Mouse (Mus musculus) olfactory bulb, adult 2 months (tissue): ENCODE data around the gene Flvcr1. TPM values are rescaled to one million over a fixed set of nuclear protein-coding genes. Genes with fewer than 3 reads are reported as not detected.

Experiments used
- H3K27ac ChIP-seq: fragments of 200-500 bp; 2 replicates; pipeline ENCODE4 v1.5.1; 2012; ENCODE audit warnings: low read depth, low read length; ENCODE audit not compliant: insufficient read depth
- H3K4me1 ChIP-seq: fragments of 200-500 bp; 2 replicates; pipeline ENCODE4 v1.6.1; 2012; ENCODE audit warnings: low read length; ENCODE audit not compliant: control insufficient read depth, insufficient read depth
- H3K4me3 ChIP-seq: fragments of 200-500 bp; 2 replicates; pipeline ENCODE4 v1.5.1; 2012; ENCODE audit warnings: mild to moderate bottlenecking, low read depth, low read length, moderate library complexity; ENCODE audit not compliant: insufficient read depth
- CTCF ChIP-seq: fragments of 200-500 bp; IDR thresholded peaks from 2 replicates; pipeline ENCODE4 v1.5.1; 2012; ENCODE audit warnings: low read depth, mild to moderate bottlenecking, low read length, moderate library complexity; ENCODE audit not compliant: insufficient read depth
- POLR2A ChIP-seq: fragments of 200-500 bp; IDR thresholded peaks from 2 replicates; pipeline ENCODE4 v1.6.1; 2012; ENCODE audit warnings: mild to moderate bottlenecking, low read depth, low read length, moderate library complexity; ENCODE audit not compliant: insufficient read depth
- WGBS: fragments of 180-500 bp; shearing (Covaris S2); methylation state at CpG from one replicate; pipeline ENCODE4 v1.1.7; 2018; 5-methylcytosine and 5-hydroxymethylcytosine counted together
- polyA plus RNA-seq: library from polyadenylated mRNA; stranded (reverse); fragments of >200 nt; gene quantifications from 2 replicates; pipeline ENCODE4 v1.2.4, GENCODE M21; 2012; ENCODE audit warnings: low replicate concordance; ENCODE audit not compliant: missing spikeins, insufficient read depth, insufficient read length

Gene Flvcr1
- polyA plus RNA-seq, 1 experiment, result not detected

DNA sequence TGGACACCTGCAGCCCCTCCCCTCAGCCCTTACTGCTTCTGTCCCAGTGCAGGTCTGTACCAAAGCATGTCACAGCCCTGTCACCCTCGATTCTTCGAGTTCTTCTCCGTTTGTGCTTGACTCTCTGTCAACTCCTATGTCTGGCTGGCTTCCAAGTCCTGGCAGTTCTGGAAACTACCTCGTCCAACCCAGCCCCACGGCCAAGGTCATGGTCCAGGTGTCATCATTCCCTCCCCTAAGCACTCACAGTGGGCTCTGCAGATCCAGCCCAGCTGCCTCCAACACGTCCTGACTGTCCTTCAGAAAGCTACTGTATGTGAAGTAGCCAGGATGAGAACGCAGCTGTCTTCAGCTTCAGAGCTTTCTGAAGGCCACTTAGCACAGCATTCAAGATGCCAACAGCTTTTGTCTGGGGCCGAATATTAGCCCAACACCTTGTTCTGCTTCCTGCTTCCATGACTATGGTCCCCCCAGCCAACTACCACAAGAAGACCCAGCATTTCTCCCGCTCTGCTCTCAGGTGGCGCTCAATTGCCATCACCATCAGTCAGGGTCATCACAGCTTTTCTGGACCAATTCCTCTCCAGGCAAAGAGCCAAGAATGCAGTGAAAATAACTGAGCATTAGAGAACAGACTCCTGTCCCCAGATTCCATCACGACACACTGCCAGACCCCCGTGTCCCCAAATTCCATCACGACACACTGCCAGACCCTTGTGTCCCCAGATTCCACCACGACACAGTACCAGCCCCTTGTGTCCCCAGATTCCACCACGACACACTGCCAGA, 60.8 kb downstream of the Flvcr1 start:
- Histone ChIP-seq H3K4me1 (no peaks in the 10 kb centered on the region), H3K27ac (no peak overlapping the region), H3K4me3 (no peak overlapping the region)
- TF ChIP-seq CTCF (no peak), POLR2A (no peak)
- WGBS, result 74% methylated on average over 15 of the region's 15 CpGs

DNA sequence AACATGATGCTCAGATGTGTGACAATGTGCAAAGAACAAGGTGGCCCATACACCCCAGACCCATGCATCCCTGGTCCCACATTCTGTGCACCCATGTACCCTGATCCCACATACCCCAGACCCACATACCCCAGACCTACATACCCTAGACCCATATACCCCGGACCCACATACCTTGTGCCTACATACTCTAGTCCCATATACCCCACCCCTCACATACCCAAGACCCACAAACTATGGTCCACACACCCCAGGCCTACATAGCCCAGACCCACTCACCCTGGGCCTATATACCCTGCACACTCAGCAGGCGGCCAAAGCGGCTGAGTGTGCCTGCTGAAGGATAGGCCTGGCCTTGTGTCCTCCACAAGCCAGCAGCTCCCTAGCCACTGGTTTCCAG, 63.2 kb downstream of the Flvcr1 start:
- Histone ChIP-seq H3K4me3 (no peak overlapping the region), H3K4me1 (0 out of 2 replicates have a peak, but pooled peaks cover 2% of the 10 kb centered on the region), H3K27ac (no peak overlapping the region)
- TF ChIP-seq POLR2A (no peak), CTCF (no peak)
- WGBS, result 97% methylated on average over 3 of the region's 3 CpGs

DNA sequence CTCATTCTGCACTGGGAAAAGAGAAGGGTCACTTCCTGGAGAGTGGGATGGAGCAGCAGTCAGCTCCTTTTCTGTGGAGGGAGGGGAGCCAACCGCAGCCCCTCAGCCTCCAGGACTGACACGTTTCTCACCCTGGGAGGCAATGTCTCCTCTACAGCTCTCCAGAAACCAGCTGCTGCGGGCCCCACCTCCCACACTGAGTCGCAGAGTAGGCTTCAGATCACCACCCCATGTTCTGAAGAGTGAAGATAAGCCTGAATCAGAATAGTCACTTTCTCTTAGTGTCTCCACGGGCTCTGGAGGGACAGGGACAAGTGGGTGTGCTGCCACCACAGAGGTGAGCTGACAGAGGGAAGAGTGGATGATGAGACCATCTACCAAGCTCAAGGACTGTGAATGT, 67.1 kb downstream of the Flvcr1 start:
- TF ChIP-seq CTCF, result no peak
- no peak for TF ChIP-seq POLR2A
- Histone ChIP-seq H3K4me1 (peaks cover 7% of the 10 kb centered on the region; the same call in 1 of the 2 replicates), H3K4me3 (no peak overlapping the region), H3K27ac (no peak overlapping the region)
- WGBS, result 61% methylated on average over 5 of the region's 5 CpGs

Other genes starting within 250 kb of the Flvcr1 start
- gene Rps6kc1, start 114.4 kb downstream of the Flvcr1 start, polyA plus RNA-seq, result not detected in 2 replicates
- gene Angel2, start 101.0 kb downstream of the Flvcr1 start, polyA plus RNA-seq, result not detected in 2 replicates
- not detected in 2 replicates for gene Vash2, start 46.9 kb downstream of the Flvcr1 start, polyA plus RNA-seq
- not detected in 2 replicates for gene Spata45, start 10.5 kb upstream of the Flvcr1 start, polyA plus RNA-seq
- not detected in 2 replicates for gene Tatdn3, start 36.8 kb upstream of the Flvcr1 start, polyA plus RNA-seq
- not detected in 2 replicates for gene Nsl1, start 36.9 kb upstream of the Flvcr1 start, polyA plus RNA-seq
- not detected in 2 replicates for gene Batf3, start 71.7 kb upstream of the Flvcr1 start, polyA plus RNA-seq
- gene Fam71a, start 138.7 kb upstream of the Flvcr1 start, polyA plus RNA-seq, result not detected in 2 replicates
- not detected in 2 replicates for gene Atf3, start 191.9 kb upstream of the Flvcr1 start, polyA plus RNA-seq